In genomic region chr7:143783996-143784829, GRCm38 (mm10) we compare ENCODE assay signal across 8 mouse cellular contexts. TPM values are rescaled to one million over a fixed set of nuclear protein-coding genes. Genes with fewer than 3 reads are reported as not detected.
DNase-seq lines count a peak whose midpoint lies in the region; ATAC-seq and TF ChIP-seq lines count a peak whose summit lies in the region.

Gene Mrgpre (minus strand): TSS chr7:143784500.

- no peak for ATAC-seq in erythroblast, adult 5-6 weeks (replicated peaks; ENCODE audit: low FRiP score, poor library complexity, severe bottlenecking)
- ATAC-seq in heart, embryonic 12.5 days (ENCODE audit: insufficient number of reproducible peaks, low FRiP score) = peak; percentile 84
- peak; percentile 93 for ATAC-seq in kidney, embryonic 15.5 days (replicated peaks; ENCODE audit: low FRiP score)
- peak; percentile 91 for ATAC-seq in limb, embryonic 14.5 days (ENCODE audit: low FRiP score, low read depth)
- peak; percentile 92 for ATAC-seq in midbrain, embryonic 16.5 days

- peak within 1 kb of the TSS; percentile 24 for H3K4me3 ChIP-seq in erythroblast, embryonic 14.5 days (replicated peaks)
- H3K4me3 ChIP-seq in embryonic fibroblast, embryonic 13.5 days (ENCODE audit: insufficient read depth, low read length) = no peak within 1 kb of the TSS
- peak within 1 kb of the TSS; percentile 56 for H3K4me3 ChIP-seq in heart, embryonic 12.5 days
- H3K4me3 ChIP-seq in kidney, embryonic 15.5 days (replicated peaks) = peak within 1 kb of the TSS; percentile 44
- H3K4me3 ChIP-seq in limb, embryonic 14.5 days (replicated peaks; ENCODE audit: low read length) = peak within 1 kb of the TSS; percentile 38
- peak within 1 kb of the TSS; percentile 61 for H3K4me3 ChIP-seq in midbrain, embryonic 16.5 days (ENCODE audit: low read depth, low read length)

- 2% methylated on average over 21 of the region's 21 CpGs for WGBS in heart, embryonic 12.5 days
- WGBS in kidney, embryonic 15.5 days = 2% methylated on average over 21 of the region's 21 CpGs
- WGBS in limb, embryonic 14.5 days = 4% methylated on average over 20 of the region's 21 CpGs
- WGBS in midbrain, embryonic 16.5 days = 2% methylated on average over 20 of the region's 21 CpGs

- peak within 1 kb of the TSS; percentile 65 for H3K9ac ChIP-seq in heart, embryonic 12.5 days
- peak within 1 kb of the TSS; percentile 34 for H3K9ac ChIP-seq in kidney, embryonic 15.5 days
- H3K9ac ChIP-seq in limb, embryonic 14.5 days (ENCODE audit: low read depth, low read length, severe bottlenecking) = peak within 1 kb of the TSS; percentile 49
- H3K9ac ChIP-seq in midbrain, embryonic 16.5 days (ENCODE audit: low read depth, low read length) = peak within 1 kb of the TSS; percentile 80

- no peaks in the 10 kb centered on the region for H3K9me3 ChIP-seq in erythroblast, embryonic 14.5 days (ENCODE audit: control insufficient read depth, low read length)
- H3K9me3 ChIP-seq in heart, embryonic 12.5 days (replicated peaks) = no peaks in the 10 kb centered on the region
- no peaks in the 10 kb centered on the region for H3K9me3 ChIP-seq in kidney, embryonic 15.5 days (replicated peaks)
- H3K9me3 ChIP-seq in limb, embryonic 14.5 days (ENCODE audit: control insufficient read depth, low read length) = no peaks in the 10 kb centered on the region
- H3K9me3 ChIP-seq in midbrain, embryonic 16.5 days (replicated peaks; ENCODE audit: control insufficient read depth, low read length, poor library complexity, severe bottlenecking) = no peaks in the 10 kb centered on the region

- H3K4me1 ChIP-seq in erythroblast, embryonic 14.5 days (ENCODE audit: control insufficient read depth) = peaks cover 3% of the 10 kb centered on the region
- H3K4me1 ChIP-seq in embryonic fibroblast, embryonic 13.5 days (ENCODE audit: control insufficient read depth, insufficient read depth, low read length) = peaks cover 20% of the 10 kb centered on the region
- H3K4me1 ChIP-seq in heart, embryonic 12.5 days (replicated peaks) = peaks cover 24% of the 10 kb centered on the region
- peaks cover 32% of the 10 kb centered on the region for H3K4me1 ChIP-seq in kidney, embryonic 15.5 days
- peaks cover 12% of the 10 kb centered on the region for H3K4me1 ChIP-seq in limb, embryonic 14.5 days (ENCODE audit: control insufficient read depth, insufficient read depth, low read length)
- peaks cover 20% of the 10 kb centered on the region for H3K4me1 ChIP-seq in midbrain, embryonic 16.5 days (ENCODE audit: control insufficient read depth, insufficient read depth, low read length)

- TF ChIP-seq CTCF in embryonic fibroblast, embryonic 13.5 days (IDR thresholded peaks at IDR 0.05; ENCODE audit: borderline replicate concordance, insufficient read depth, low read length) = no peak

- H3K4me2 ChIP-seq in heart, embryonic 12.5 days = peak within 1 kb of the TSS; percentile 84
- H3K4me2 ChIP-seq in kidney, embryonic 15.5 days = peak within 1 kb of the TSS; percentile 65
- H3K4me2 ChIP-seq in limb, embryonic 14.5 days (replicated peaks; ENCODE audit: low read depth, low read length, severe bottlenecking) = peak within 1 kb of the TSS; percentile 56
- peak within 1 kb of the TSS; percentile 79 for H3K4me2 ChIP-seq in midbrain, embryonic 16.5 days (ENCODE audit: low read length)

- H3K27me3 ChIP-seq in erythroblast, embryonic 14.5 days (ENCODE audit: control insufficient read depth) = peaks cover 13% of the 10 kb centered on the region
- peaks cover 10% of the 10 kb centered on the region for H3K27me3 ChIP-seq in heart, embryonic 12.5 days (replicated peaks)
- no peaks in the 10 kb centered on the region for H3K27me3 ChIP-seq in kidney, embryonic 15.5 days
- H3K27me3 ChIP-seq in limb, embryonic 14.5 days (ENCODE audit: control insufficient read depth, insufficient read depth, low read length) = no peaks in the 10 kb centered on the region
- H3K27me3 ChIP-seq in midbrain, embryonic 16.5 days (ENCODE audit: control insufficient read depth, insufficient read depth, low read depth, low read length) = no peaks in the 10 kb centered on the region

- H3K27ac ChIP-seq in embryonic fibroblast, embryonic 13.5 days (ENCODE audit: insufficient read depth, low read length) = peak within 1 kb of the TSS; percentile 77
- peak within 1 kb of the TSS; percentile 75 for H3K27ac ChIP-seq in heart, embryonic 12.5 days (ENCODE audit: poor library complexity, severe bottlenecking)
- peak within 1 kb of the TSS; percentile 91 for H3K27ac ChIP-seq in kidney, embryonic 15.5 days
- peak within 1 kb of the TSS; percentile 58 for H3K27ac ChIP-seq in limb, embryonic 14.5 days (replicated peaks; ENCODE audit: low read depth, low read length)
- H3K27ac ChIP-seq in midbrain, embryonic 16.5 days (ENCODE audit: low read length) = peak within 1 kb of the TSS; percentile 66

- peak; percentile 70 for DNase-seq in limb, embryonic 14.5 days (ENCODE audit: low spot score)
- peak; percentile 32 to 56 for DNase-seq in spleen, postnatal 10 days (ENCODE audit: low spot score in 2 of 2)

- TF ChIP-seq POLR2A in embryonic fibroblast, embryonic 13.5 days (IDR thresholded peaks at IDR 0.05; ENCODE audit: low read depth, low read length) = peak; percentile 56; the same call in 1 of the 2 replicates
- TF ChIP-seq POLR2A in limb, embryonic 14.5 days (IDR thresholded peaks at IDR 0.05; ENCODE audit: borderline replicate concordance, extremely low read depth, insufficient read depth, insufficient read length) = no peak

- H3K36me3 ChIP-seq in erythroblast, embryonic 14.5 days (ENCODE audit: control insufficient read depth) = no peaks in the 10 kb centered on the region; the same call in 1 of the 2 replicates
- H3K36me3 ChIP-seq in heart, embryonic 12.5 days = peaks cover 9% of the 10 kb centered on the region
- H3K36me3 ChIP-seq in kidney, embryonic 15.5 days = no peaks in the 10 kb centered on the region
- H3K36me3 ChIP-seq in limb, embryonic 14.5 days (ENCODE audit: control insufficient read depth, insufficient read depth, low read length) = no peaks in the 10 kb centered on the region
- H3K36me3 ChIP-seq in midbrain, embryonic 16.5 days (ENCODE audit: control insufficient read depth, insufficient read depth, low read length) = 0 out of 2 replicates have a peak, but pooled peaks cover 3% of the 10 kb centered on the region

RNA-seq across cellular contexts. Expression of gene Mrgpre, which starts in this region (rescaled TPM):
- not detected in 2 replicates for polyA plus RNA-seq in erythroblast, embryonic 14.5 days (2012)
- not detected in 2 replicates for total RNA-seq in erythroblast, adult 5-6 weeks (2015; ENCODE audit: low replicate concordance)
- not detected in 2 replicates for total RNA-seq in erythroblast, adult 5-6 weeks (2017; ENCODE audit: low replicate concordance)
- 2.3 and 2.5 TPM in 2 replicates for polyA plus RNA-seq in embryonic fibroblast, embryonic 13.5 days (2011; ENCODE audit: insufficient read length, low read depth, missing spikeins)
- 3.0 and 3.2 TPM in 2 replicates for polyA plus RNA-seq in heart, embryonic 12.5 days (2016; fragmentation: Nextera tagmentation; extraction: Ambion mirVana)
- polyA plus RNA-seq in kidney, embryonic 15.5 days (2015; fragmentation: Nextera tagmentation; extraction: Ambion mirVana) = 1.7 and 2.0 TPM in 2 replicates
- polyA plus RNA-seq in limb, embryonic 14.5 days (2012; rRNA removed) = 2.1 and 3.0 TPM in 2 replicates
- 1.5 and 1.9 TPM in 2 replicates for polyA plus RNA-seq in limb, embryonic 14.5 days (2014; fragmentation: Nextera tagmentation; extraction: Ambion mirVana)
- 11.4 and 14.1 TPM in 2 replicates for polyA plus RNA-seq in midbrain, embryonic 16.5 days (2015; fragmentation: Nextera tagmentation; extraction: Ambion mirVana)
